Mouse (Mus musculus) stomach, postnatal 0 days (tissue): ENCODE data around the gene Fgfr4. TPM values are rescaled to one million over a fixed set of nuclear protein-coding genes. Genes with fewer than 3 reads are reported as not detected.

Source experiments
- ATAC-seq: fragments of 200-750 bp; cut with Nextera tagmentation; 2 replicates; pipeline ENCODE4 v1.8.0; 2017; ENCODE audit not compliant: low FRiP score, low TSS enrichment
- DNase-seq: peaks from one replicate; pipeline ENCODE4 v3.0.0-alpha.2; 2016; ENCODE audit warnings: low spot score
- H3K27ac ChIP-seq: fragments of 300-500 bp; sonication (generic); replicated peaks from 2 replicates; pipeline ENCODE4 v1.5.1; 2014; ENCODE audit warnings: mild to moderate bottlenecking, control low read depth
- H3K27me3 ChIP-seq: fragments of 300-500 bp; sonication (generic); 2 replicates; pipeline ENCODE4 v1.6.1; 2014; ENCODE audit warnings: low read length; ENCODE audit not compliant: control insufficient read depth, insufficient read depth
- H3K36me3 ChIP-seq: fragments of 300-500 bp; sonication (generic); 2 replicates; pipeline ENCODE4 v1.6.1; 2014; ENCODE audit warnings: low read length, mixed read lengths; ENCODE audit not compliant: control insufficient read depth, insufficient read depth
- H3K4me1 ChIP-seq: fragments of 300-500 bp; sonication (generic); replicated peaks from 2 replicates; pipeline ENCODE4 v1.6.1; 2014; ENCODE audit warnings: antibody characterized with exemption; ENCODE audit not compliant: control insufficient read depth, insufficient read depth
- H3K4me2 ChIP-seq: fragments of 300-500 bp; sonication (generic); replicated peaks from 2 replicates; pipeline ENCODE4 v1.6.1; 2014; ENCODE audit warnings: low read depth, mild to moderate bottlenecking, control low read depth, moderate library complexity
- H3K4me3 ChIP-seq: fragments of 300-500 bp; sonication (generic); 2 replicates; pipeline ENCODE4 v1.5.1; 2014; ENCODE audit warnings: low read depth, low read length, control low read depth
- H3K9ac ChIP-seq: fragments of 300-500 bp; sonication (generic); 2 replicates; pipeline ENCODE4 v1.6.1; 2014; ENCODE audit warnings: mild to moderate bottlenecking, low read length, control low read depth, mixed read lengths
- H3K9me3 ChIP-seq: fragments of 300-500 bp; sonication (generic); 2 replicates; pipeline ENCODE4 v1.6.1; 2016; ENCODE audit warnings: low read length; ENCODE audit not compliant: control insufficient read depth
- CTCF ChIP-seq: IDR thresholded peaks from 2 replicates; pipeline ENCODE4 v1.5.1; 2016; ENCODE audit warnings: antibody characterized with exemption, low read depth, mild to moderate bottlenecking, moderate library complexity
- EP300 ChIP-seq: optimal IDR thresholded peaks from 2 replicates; pipeline ENCODE3; 2016; ENCODE audit warnings: antibody characterized with exemption
- WGBS: fragments of 180-500 bp; shearing (Covaris S2); extraction: QIAGEN DNeasy Blood & Tissue Kit; methylation state at CpG from one replicate; pipeline ENCODE4 v1.1.7; 2014; 5-methylcytosine and 5-hydroxymethylcytosine counted together
- polyA plus RNA-seq: library from polyadenylated mRNA; unstranded; fragments of >200 nt; fragmentation: Nextera tagmentation; extraction: Ambion mirVana; gene quantifications from 2 replicates; pipeline ENCODE4 v1.2.1, GENCODE M21; 2015

The Fgfr4 gene
- polyA plus RNA-seq, 1 experiment from 2014 or later: 1.4 TPM

- DNase-seq: no peak
- WGBS: 75% methylated on average over 8 of the region's 8 CpGs
- Histone ChIP-seq H3K27me3 (no peaks in the 10 kb centered on the region), H3K4me1 (no peaks in the 10 kb centered on the region), H3K4me3 (no peak overlapping the region), H3K4me2 (no peak overlapping the region), H3K36me3 (no peaks in the 10 kb centered on the region), H3K27ac (no peak overlapping the region), H3K9me3 (no peaks in the 10 kb centered on the region), H3K9ac (no peak overlapping the region)
- no peak for ATAC-seq
- TF ChIP-seq CTCF: no peak
- TF ChIP-seq EP300: no peak
These were observed 44.7 kb upstream of the Fgfr4 start for GRCm38 (mm10) chr13:55107694-55108093.

- TF ChIP-seq EP300 (no peak), CTCF (no peak)
- H3K36me3 ChIP-seq: peaks cover 13% of the 10 kb centered on the region
- no peak overlapping the region for H3K27ac ChIP-seq
- 83% methylated on average over 6 of the region's 6 CpGs for WGBS
- H3K4me1 ChIP-seq: no peaks in the 10 kb centered on the region
- ATAC-seq (no peak), DNase-seq (no peak)
- H3K4me2 ChIP-seq: no peak overlapping the region
- H3K27me3 ChIP-seq: no peaks in the 10 kb centered on the region
- no peaks in the 10 kb centered on the region for H3K9me3 ChIP-seq
- H3K4me3 ChIP-seq: no peak overlapping the region
- H3K9ac ChIP-seq: no peak overlapping the region
These were observed 38.1 kb upstream of the Fgfr4 start for GRCm38 (mm10) chr13:55114375-55114774.

- H3K4me3 ChIP-seq: no peak overlapping the region
- WGBS: 86% methylated on average over 6 of the region's 6 CpGs
- ATAC-seq: no peak
These were observed 27.5 kb upstream of the Fgfr4 start for GRCm38 (mm10) chr13:55124903-55125302.

GRCm38 (mm10) chr13:55133448-55133847 is 19.0 kb upstream of the Fgfr4 start, which contains the start of gene Gm17617:
TSS of gene Gm17617 (minus strand) at chr13:55133548.
- Histone ChIP-seq H3K4me1 (no peaks in the 10 kb centered on the region), H3K9ac (no peak within 1 kb of the TSS), H3K36me3 (peaks cover 13% of the 10 kb centered on the region; the same call in 1 of the 2 replicates), H3K4me2 (no peak within 1 kb of the TSS), H3K9me3 (no peaks in the 10 kb centered on the region), H3K27me3 (no peaks in the 10 kb centered on the region), H3K4me3 (no peak within 1 kb of the TSS), H3K27ac (no peak within 1 kb of the TSS)
- WGBS: 96% methylated on average over 2 of the region's 2 CpGs
- no peak for TF ChIP-seq EP300
- no peak for TF ChIP-seq CTCF
- ATAC-seq (no peak), DNase-seq (no peak)

More at GRCm38 (mm10) chr13:55124903-55125302, 27.5 kb upstream of the Fgfr4 start:
- no peaks in the 10 kb centered on the region for H3K9me3 ChIP-seq
- TF ChIP-seq EP300 (no peak), CTCF (no peak)
- no peaks in the 10 kb centered on the region for H3K4me1 ChIP-seq
- H3K9ac ChIP-seq: no peak overlapping the region
- H3K36me3 ChIP-seq: peaks cover 11% of the 10 kb centered on the region
- H3K4me2 ChIP-seq: no peak overlapping the region
- no peak overlapping the region for H3K27ac ChIP-seq
- no peak for DNase-seq
- no peaks in the 10 kb centered on the region for H3K27me3 ChIP-seq

GRCm38 (mm10) chr13:55135382-55135781 is 17.1 kb upstream of the Fgfr4 start:
- TF ChIP-seq CTCF (peak; percentile 79), EP300 (no peak)
- Histone ChIP-seq H3K9ac (no peak overlapping the region), H3K27me3 (no peaks in the 10 kb centered on the region), H3K36me3 (peaks cover 12% of the 10 kb centered on the region; the same call in 1 of the 2 replicates), H3K4me2 (no peak overlapping the region), H3K27ac (no peak overlapping the region), H3K4me1 (no peaks in the 10 kb centered on the region), H3K9me3 (no peaks in the 10 kb centered on the region), H3K4me3 (no peak overlapping the region)
- DNase-seq (no peak), ATAC-seq (no peak)
- 10% methylated on average over 5 of the region's 5 CpGs for WGBS

- H3K27me3 ChIP-seq: no peaks in the 10 kb centered on the region
- no peak overlapping the region for H3K27ac ChIP-seq
- TF ChIP-seq EP300 (no peak), CTCF (no peak)
- ATAC-seq: no peak
- H3K4me1 ChIP-seq: no peaks in the 10 kb centered on the region
- WGBS: 69% methylated on average over 2 of the region's 2 CpGs
- no peak for DNase-seq
- no peak overlapping the region for H3K9ac ChIP-seq
- H3K36me3 ChIP-seq: no peaks in the 10 kb centered on the region
- no peak overlapping the region for H3K4me3 ChIP-seq
- no peak overlapping the region for H3K4me2 ChIP-seq
- H3K9me3 ChIP-seq: no peaks in the 10 kb centered on the region
These were observed 12.2 kb upstream of the Fgfr4 start for GRCm38 (mm10) chr13:55140271-55140670.
